Mouse (Mus musculus) neural tube, embryonic 12.5 days (tissue): ENCODE results near the gene Chrna5. TPM values are rescaled to one million over a fixed set of nuclear protein-coding genes. Genes with fewer than 3 reads are reported as not detected.

ENCODE experiments used
- polyA plus RNA-seq: library from polyadenylated mRNA; unstranded; fragments of >200 nt; fragmentation: Nextera tagmentation; extraction: Ambion mirVana; gene quantifications from 2 replicates; pipeline ENCODE4 v1.2.1, GENCODE M21; 2016

Gene Chrna5
- polyA plus RNA-seq, 1 experiment from 2014 or later: 6.8 TPM

Other genes starting within 250 kb of the Chrna5 start
- gene Wdr61, start 246.4 kb upstream of the Chrna5 start, polyA plus RNA-seq: 114 TPM in 2 replicates
- 644 and 768 TPM in 2 replicates for gene Crabp1, start 216.1 kb upstream of the Chrna5 start, polyA plus RNA-seq
- 59.6 and 64.5 TPM in 2 replicates for gene Ireb2, start 117.1 kb upstream of the Chrna5 start, polyA plus RNA-seq
- gene Hykk, start 63.6 kb upstream of the Chrna5 start, polyA plus RNA-seq: 4.1 and 4.4 TPM in 2 replicates
- 282 and 287 TPM in 2 replicates for gene Psma4, start 30.1 kb upstream of the Chrna5 start, polyA plus RNA-seq
- gene AY074887, start 29.9 kb upstream of the Chrna5 start, polyA plus RNA-seq: 0.87 and 0.92 TPM in 2 replicates
- 29.9 and 30.7 TPM in 2 replicates for gene Chrna3, start 45.7 kb downstream of the Chrna5 start, polyA plus RNA-seq
- 2.7 and 3.7 TPM in 2 replicates for gene Chrnb4, start 67.9 kb downstream of the Chrna5 start, polyA plus RNA-seq
- gene Ube2q2, start 168.0 kb downstream of the Chrna5 start, polyA plus RNA-seq: 52.7 and 54.5 TPM in 2 replicates
- 80.7 and 82.8 TPM in 2 replicates for gene Fbxo22, start 228.0 kb downstream of the Chrna5 start, polyA plus RNA-seq